8 mouse cellular contexts compared by ENCODE assay signal in the genomic region with DNA sequence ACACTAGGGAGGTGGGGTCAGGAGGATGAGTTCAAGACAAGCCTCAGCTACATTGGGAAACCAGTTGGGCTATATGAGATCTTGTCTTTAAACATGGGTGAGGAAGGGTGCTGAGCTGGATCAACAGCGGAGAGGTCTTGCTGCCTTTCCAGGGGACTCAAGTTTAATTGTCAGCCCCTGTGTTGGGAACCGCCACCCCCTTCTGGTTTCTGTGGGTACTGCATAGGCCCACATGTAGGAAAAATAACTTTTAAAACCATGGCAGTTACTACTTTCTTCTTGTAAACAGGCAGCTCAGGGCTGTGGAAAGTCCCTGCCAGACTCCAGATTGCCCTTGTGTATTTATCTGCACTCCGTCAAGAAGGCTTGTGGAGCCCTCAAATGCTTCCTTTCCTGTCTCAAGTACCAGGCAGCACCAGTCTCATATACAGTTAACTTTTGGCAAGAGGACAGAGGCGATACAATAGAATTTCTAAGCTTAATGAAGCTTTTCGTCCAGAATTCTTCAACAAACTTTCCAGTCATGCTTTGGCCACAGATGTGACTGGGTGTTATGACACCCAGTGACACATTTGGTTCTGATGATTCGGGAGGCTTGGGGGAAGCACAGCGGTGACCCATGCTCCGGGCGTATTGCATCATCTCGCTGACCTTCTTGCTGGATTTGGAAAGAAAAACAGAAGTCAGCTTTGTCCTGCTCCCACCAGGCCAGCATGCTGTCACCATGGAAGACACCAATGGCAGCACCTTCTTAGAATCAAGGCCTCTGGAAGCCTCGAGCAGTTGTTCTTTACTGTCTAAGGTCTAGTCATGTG. TPM values are rescaled to one million over a fixed set of nuclear protein-coding genes. Genes with fewer than 3 reads are reported as not detected.
DNase-seq lines count a peak whose midpoint lies in the region; ATAC-seq and TF ChIP-seq lines count a peak whose summit lies in the region.
"Had no signal": no experiment of that assay in that cellular context is flagged by ENCODE, and none has a peak within 500 bp of the region (broad histone marks: within the 10 kb centered on the region; RNA-seq: fewer than 3 reads in every experiment).

No protein-coding gene starts in this region.

- peak; percentile 71 for ATAC-seq in CD4-positive, CD25-positive, alpha-beta regulatory T cell, adult 4 months
- peak; percentile 82 for ATAC-seq in lung, postnatal 0 days

- no peak overlapping the region for H3K4me3 ChIP-seq in lung, postnatal 0 days (ENCODE audit: low read depth, low read length)
- H3K4me3 ChIP-seq: limb, embryonic 13.5 days had no signal

- TF ChIP-seq CTCF in lung, postnatal 0 days (IDR thresholded peaks at IDR 0.05): peak; percentile 85

- no peak overlapping the region; the same call in 1 of the 2 replicates for H3K9ac ChIP-seq in lung, postnatal 0 days (replicated peaks; ENCODE audit: low read depth)
- H3K9ac ChIP-seq: limb, embryonic 13.5 days had no signal

- H3K27ac ChIP-seq in lung, postnatal 0 days (ENCODE audit: low read length): peak overlapping the region; percentile 77
- H3K27ac ChIP-seq: limb, embryonic 13.5 days had no signal

- no peak overlapping the region for H3K4me2 ChIP-seq in lung, postnatal 0 days (replicated peaks; ENCODE audit: low read depth, low read length)
- H3K4me2 ChIP-seq: limb, embryonic 13.5 days had no signal

- 38% methylated on average over 11 of the region's 11 CpGs for WGBS in lung, postnatal 0 days

- H3K36me3 ChIP-seq in lung, postnatal 0 days (ENCODE audit: insufficient read depth, low read length): no peaks in the 10 kb centered on the region
- H3K36me3 ChIP-seq: limb, embryonic 13.5 days had no signal

- H3K27me3 ChIP-seq in lung, postnatal 0 days (replicated peaks; ENCODE audit: insufficient read depth, low read length): no peaks in the 10 kb centered on the region
- H3K27me3 ChIP-seq: limb, embryonic 13.5 days had no signal

- no peaks in the 10 kb centered on the region for H3K9me3 ChIP-seq in lung, postnatal 0 days (ENCODE audit: low read length)
- H3K9me3 ChIP-seq: limb, embryonic 13.5 days had no signal

- DNase-seq in MEL-GATA-1-ER (ENCODE audit: extremely low read depth, low read depth): peak; percentile 25
- DNase-seq in cerebellum, postnatal 25 days: peak; percentile 22 to 59
- peak; percentile 24 to 67 for DNase-seq in heart, adult 9 months (ENCODE audit: low spot score in 2 of 2)
- DNase-seq in layer of hippocampus, adult 9-11 months: peak; percentile 34
- DNase-seq in lung, postnatal 0 days (ENCODE audit: low spot score): peak; percentile 89
- DNase-seq in right cerebral cortex, postnatal 36 days (ENCODE audit: low spot score in 2 of 2): peak; percentile 24 to 26

- no peaks in the 10 kb centered on the region; the same call in 1 of the 2 replicates for H3K4me1 ChIP-seq in lung, postnatal 0 days (ENCODE audit: insufficient read depth, low read depth, low read length)
- H3K4me1 ChIP-seq: limb, embryonic 13.5 days had no signal

- peak; percentile 68 for TF ChIP-seq EP300 in lung, postnatal 0 days (IDR thresholded peaks at IDR 0.05)

RNA-seq across cellular contexts. Expression of a gene that starts 1.0 kb away (rescaled TPM):
- polyA plus RNA-seq in CD4-positive, CD25-positive, alpha-beta regulatory T cell, adult 4 months (2017; shearing (Covaris generic)): not detected
- 0.81 and 1.1 TPM in 2 replicates for polyA plus RNA-seq in lung, postnatal 0 days (2015; fragmentation: Nextera tagmentation; extraction: Ambion mirVana)
- polyA plus RNA-seq: limb, embryonic 13.5 days had no signal

RNA-seq across cellular contexts. Expression of a gene that starts 7.1 kb away (rescaled TPM):
- 1 to 10 TPM; 5.9 to 6.0 TPM for polyA plus RNA-seq in CD4-positive, CD25-positive, alpha-beta regulatory T cell, adult 4 months (2017; shearing (Covaris generic))
- 4.7 and 4.9 TPM in 2 replicates for polyA plus RNA-seq in lung, postnatal 0 days (2015; fragmentation: Nextera tagmentation; extraction: Ambion mirVana)

RNA-seq across cellular contexts. Expression of a gene that starts 20.5 kb away (rescaled TPM):
- not detected for polyA plus RNA-seq in CD4-positive, CD25-positive, alpha-beta regulatory T cell, adult 4 months (2017; shearing (Covaris generic))
- polyA plus RNA-seq in lung, postnatal 0 days (2015; fragmentation: Nextera tagmentation; extraction: Ambion mirVana): 2.2 and 2.5 TPM in 2 replicates

RNA-seq across cellular contexts. Expression of a gene that starts 57.1 kb away (rescaled TPM):
- 10 to 100 TPM; 10.1 to 10.4 TPM for polyA plus RNA-seq in CD4-positive, CD25-positive, alpha-beta regulatory T cell, adult 4 months (2017; shearing (Covaris generic))
- polyA plus RNA-seq in lung, postnatal 0 days (2015; fragmentation: Nextera tagmentation; extraction: Ambion mirVana): 42.4 and 48.9 TPM in 2 replicates

RNA-seq across cellular contexts. Expression of a gene that starts 57.4 kb away (rescaled TPM):
- polyA plus RNA-seq in CD4-positive, CD25-positive, alpha-beta regulatory T cell, adult 4 months (2017; shearing (Covaris generic)): 100 to 1,000 TPM; 278 to 298 TPM
- polyA plus RNA-seq in lung, postnatal 0 days (2015; fragmentation: Nextera tagmentation; extraction: Ambion mirVana): 467 and 493 TPM in 2 replicates

Comparison
In these comparisons a context has a peak if more than half of its experiments do, and no peak if none do; other contexts are left out.
1. DNase-seq: peak in every context shown above with its lines; median percentile 89 in lung, postnatal 0 days; 46 in heart, adult 9 months; 40 in cerebellum, postnatal 25 days; 34 in layer of hippocampus, adult 9-11 months; 25 in MEL-GATA-1-ER; 25 in right cerebral cortex, postnatal 36 days.